Mouse (Mus musculus) Patski (cell line): ENCODE measurements around the gene Ust. TPM values are rescaled to one million over a fixed set of nuclear protein-coding genes. Genes with fewer than 3 reads are reported as not detected.

Experiments
- ATAC-seq: fragments of 100-300 bp; one replicate; pipeline ENCODE4 v1.8.0; 2021
- CTCF ChIA-PET: fragments of 350-600 bp; sonication (Branson Sonifier 250); formaldehyde crosslinking; loops from one replicate; lab custom pipeline; 2022; ENCODE audit warnings: inconsistent platforms; lab: Charles Lee
- POLR2A ChIA-PET: fragments of 350-600 bp; sonication (Branson Sonifier 250); formaldehyde crosslinking; loops from one replicate; lab custom pipeline; 2022; ENCODE audit warnings: antibody characterized with exemption, inconsistent platforms; lab: Charles Lee
- DNase-seq: peaks from one replicate; pipeline ENCODE4 v3.0.0-alpha.2; 2011; ENCODE audit warnings: low read depth, low spot score
- H3K27me3 ChIP-seq: fragments of 371-371 bp; one replicate; pipeline ENCODE4 v1.5.1; 2021
- CTCF ChIP-seq: fragments of 100-300 bp; IDR thresholded peaks from one replicate; pipeline ENCODE4 v1.5.1; 2021
- in situ Hi-C: fragments of 300-500 bp; cut with MboI; formaldehyde crosslinking; loops from 3 replicates; pipeline ENCODE4 v1.11.1; 2018; ENCODE audit warnings: low pct_unique_long_range_greater_than_20kb, mixed read lengths
- polyA plus RNA-seq: library from polyadenylated mRNA; unstranded; gene quantifications from one replicate; pipeline ENCODE4 v1.2.3, GENCODE M21; 2021

The Ust gene
- polyA plus RNA-seq, 1 experiment from 2014 or later = 4.7 TPM

- CTCF ChIA-PET = interaction anchor here (1.5 kb wide), 1 partner anchor 12 kb away, joined by 6 read pairs; no protein-coding TSS in a partner anchor
- in situ Hi-C loops = no loop called here
- ATAC-seq = peak; percentile 73
- POLR2A ChIA-PET = no interaction called here
- H3K27me3 ChIP-seq = no peaks in the 10 kb centered on the region
- TF ChIP-seq CTCF = no peak
- peak; percentile 64 for DNase-seq
Measured at GRCm38 (mm10) chr10:8388239-8388638, 130.4 kb downstream of the Ust start.

DNA sequence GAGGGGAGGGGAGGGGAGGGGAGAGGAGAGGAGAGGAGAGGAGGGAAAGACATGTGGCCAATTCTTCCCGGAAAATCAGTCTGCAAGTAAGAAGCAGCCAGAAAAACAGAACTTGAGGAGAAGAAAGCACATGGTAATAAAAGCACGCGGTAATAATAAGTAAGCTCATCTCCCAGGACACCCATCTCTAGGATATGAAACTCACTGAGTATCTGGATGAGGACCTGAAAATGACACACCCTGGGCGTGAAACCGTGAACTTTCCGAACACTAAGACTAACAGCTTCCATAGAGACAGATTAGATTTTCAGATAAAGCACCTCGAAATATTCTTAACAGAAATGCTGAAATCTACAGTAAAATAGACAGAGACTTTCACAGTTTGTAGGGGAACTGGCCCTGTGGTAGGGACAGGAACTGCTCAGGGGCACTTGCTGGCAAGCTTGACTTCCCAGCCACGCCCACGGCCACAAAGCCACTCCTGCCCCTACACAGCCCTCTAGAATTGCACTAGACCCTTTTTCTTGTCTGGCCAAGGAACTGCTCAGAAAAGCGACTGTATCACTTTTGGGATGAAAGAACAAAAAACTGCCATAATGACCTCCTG lies 148.6 kb downstream of the Ust start:
- ChIA-PET POLR2A (no interaction called here), CTCF (no interaction called here)
- ATAC-seq (no peak), DNase-seq (no peak)
- TF ChIP-seq CTCF = no peak
- in situ Hi-C loops = no loop called here
- no peaks in the 10 kb centered on the region for H3K27me3 ChIP-seq

DNA sequence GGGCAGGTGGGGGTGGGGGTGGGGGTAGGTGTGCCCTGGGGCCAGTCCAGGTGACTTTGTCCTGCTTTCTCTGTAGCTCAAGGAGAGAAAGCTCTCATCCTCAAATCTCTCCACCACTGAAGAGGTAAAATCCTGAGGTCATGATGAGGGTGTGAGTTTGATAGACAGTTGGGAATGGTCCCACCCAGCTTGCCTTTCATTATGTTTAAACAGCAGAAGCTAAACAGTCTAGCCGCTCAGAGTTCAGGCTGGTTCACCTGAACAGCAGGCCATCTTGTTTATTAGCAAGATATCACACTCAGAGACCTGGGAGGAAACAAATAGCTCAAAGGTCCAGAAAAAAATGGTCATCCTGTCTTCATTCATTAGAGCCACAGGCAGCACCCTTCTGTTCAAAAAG lies 152.8 kb downstream of the Ust start:
- ChIA-PET CTCF (no interaction called here), POLR2A (no interaction called here)
- TF ChIP-seq CTCF = no peak
- DNase-seq = no peak
- no peak for ATAC-seq
- H3K27me3 ChIP-seq = no peaks in the 10 kb centered on the region
- in situ Hi-C loops = no loop called here

DNA sequence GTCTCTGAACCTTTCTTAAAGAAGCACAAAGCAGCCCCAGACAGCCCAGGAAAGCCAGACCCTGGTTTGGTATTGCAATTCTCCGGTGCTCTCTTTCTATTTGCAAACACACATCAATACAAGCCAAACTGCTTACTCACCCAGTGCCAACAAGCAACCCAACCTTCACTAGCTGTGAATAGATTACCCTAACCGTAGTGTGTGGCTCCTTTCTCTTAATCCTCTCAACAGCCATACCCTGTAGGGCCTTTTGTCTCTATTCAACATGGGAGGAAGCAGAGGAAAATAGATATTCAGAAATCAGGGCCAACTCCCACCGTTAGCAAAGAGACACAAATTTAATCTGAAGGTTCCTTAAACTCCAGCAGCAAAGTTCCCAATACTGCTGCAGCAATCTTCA lies 154.4 kb downstream of the Ust start:
- ATAC-seq (no peak), DNase-seq (no peak)
- in situ Hi-C loops = no loop called here
- ChIA-PET CTCF (no interaction called here), POLR2A (no interaction called here)
- TF ChIP-seq CTCF = no peak
- no peaks in the 10 kb centered on the region for H3K27me3 ChIP-seq

- H3K27me3 ChIP-seq = no peaks in the 10 kb centered on the region
- no peak for DNase-seq
- CTCF ChIA-PET = no interaction called here
- POLR2A ChIA-PET = no interaction called here
- in situ Hi-C loops = no loop called here
- no peak for ATAC-seq
- TF ChIP-seq CTCF = no peak
Measured at GRCm38 (mm10) chr10:8363281-8363680, 155.3 kb downstream of the Ust start.

GRCm38 (mm10) chr10:8358286-8359045 lies 160.2 kb downstream of the Ust start:
- CTCF ChIA-PET = interaction anchor here (1.3 kb wide), 1 partner anchor 14 kb away, joined by 5 read pairs; no protein-coding TSS in a partner anchor
- H3K27me3 ChIP-seq = no peaks in the 10 kb centered on the region
- DNase-seq (no peak), ATAC-seq (no peak)
- in situ Hi-C loops = no loop called here
- POLR2A ChIA-PET = no interaction called here
- TF ChIP-seq CTCF = no peak

DNA sequence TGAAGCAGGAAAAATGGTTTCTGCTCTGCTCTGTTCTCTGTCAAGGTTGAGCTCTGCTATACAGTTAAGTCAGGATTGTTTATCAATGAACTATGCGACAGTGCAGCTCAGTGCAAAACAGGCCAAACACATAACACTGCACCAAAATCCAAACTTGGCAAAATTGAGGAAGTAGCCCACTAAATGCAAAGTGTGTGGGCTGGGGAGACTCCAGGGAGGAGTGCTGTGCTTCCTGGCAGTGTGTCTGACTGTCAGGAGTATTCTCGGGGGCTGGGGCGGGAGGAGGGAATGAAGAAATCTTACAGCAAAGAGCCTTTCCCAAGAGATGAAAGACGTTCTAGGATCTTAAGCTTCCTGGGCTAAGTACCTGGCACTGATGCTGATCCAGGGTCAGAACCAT lies 165.1 kb downstream of the Ust start:
- no peaks in the 10 kb centered on the region for H3K27me3 ChIP-seq
- CTCF ChIA-PET = interaction anchor here (1.2 kb wide), 1 partner anchor 8 kb away, joined by 4 read pairs; no protein-coding TSS in a partner anchor
- in situ Hi-C loops = no loop called here
- POLR2A ChIA-PET = no interaction called here
- no peak for DNase-seq
- ATAC-seq = no peak
- TF ChIP-seq CTCF = no peak

DNA sequence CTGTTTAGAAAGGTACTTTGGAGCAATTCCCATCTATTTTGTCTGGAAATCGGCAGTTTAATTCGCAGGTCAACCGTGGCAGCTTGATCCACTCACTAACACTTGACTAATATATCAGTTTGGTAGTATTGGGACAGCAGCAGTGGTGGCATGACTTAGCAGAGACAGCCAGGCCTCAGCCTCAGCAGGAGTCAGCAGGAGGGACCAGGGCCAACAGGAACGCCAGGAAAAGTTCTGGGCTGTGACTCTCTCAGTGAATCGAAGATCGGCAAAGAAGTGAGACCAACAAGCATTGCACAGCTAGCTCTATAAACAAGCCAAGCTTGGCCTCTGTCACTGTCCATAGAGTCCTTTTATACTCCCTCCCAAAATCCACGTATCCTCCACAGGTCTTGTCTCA lies 168.0 kb downstream of the Ust start:
- ChIA-PET CTCF (interaction anchor here (0.5 kb wide), 1 partner anchor 149 kb away, joined by 3 read pairs; no protein-coding TSS in a partner anchor), POLR2A (no interaction called here)
- no peak for DNase-seq
- no peak for ATAC-seq
- H3K27me3 ChIP-seq = no peaks in the 10 kb centered on the region
- TF ChIP-seq CTCF = no peak
- in situ Hi-C loops = no loop called here

GRCm38 (mm10) chr10:8347497-8347896 lies 171.1 kb downstream of the Ust start:
- DNase-seq (no peak), ATAC-seq (no peak)
- ChIA-PET CTCF (no interaction called here), POLR2A (no interaction called here)
- H3K27me3 ChIP-seq = no peaks in the 10 kb centered on the region
- in situ Hi-C loops = no loop called here
- no peak for TF ChIP-seq CTCF

- in situ Hi-C loops = no loop called here
Measured at GRCm38 (mm10) chr10:8342556-8342955, 176.1 kb downstream of the Ust start.

More at GRCm38 (mm10) chr10:8342556-8342955, 176.1 kb downstream of the Ust start:
- POLR2A ChIA-PET = interaction anchor here (1.1 kb wide), 1 partner anchor 164 kb away, joined by 3 read pairs; no protein-coding TSS in a partner anchor
- no peaks in the 10 kb centered on the region for H3K27me3 ChIP-seq
- ATAC-seq (no peak), DNase-seq (no peak)
- CTCF ChIA-PET = no interaction called here
- no peak for TF ChIP-seq CTCF
